Mouse (Mus musculus) gastrocnemius, adult 8-10 months (tissue): ENCODE measurements around the gene Adamtsl5. TPM values are rescaled to one million over a fixed set of nuclear protein-coding genes. Genes with fewer than 3 reads are reported as not detected.

Experiments
- DNase-seq, 2 experiments: peaks; one replicate each; pipeline ENCODE4 v3.0.0; 2022; ENCODE audit warnings: low spot score in 2 of 2
- microRNA-seq: library from miRNA; unstranded; fragments of <30 nt; microRNA quantifications from one replicate; pipeline ENCODE4 v1.2.0, GENCODE M21; 2022
- total RNA-seq, 4 experiments: library from RNA; stranded (reverse); gene quantifications; 2 replicates each; pipeline ENCODE4 v1.2.4; 2022

The Adamtsl5 gene
- total RNA-seq, 4 experiments from 2014 or later, result 22.6 to 30.4 (median 26.9) TPM

DNA sequence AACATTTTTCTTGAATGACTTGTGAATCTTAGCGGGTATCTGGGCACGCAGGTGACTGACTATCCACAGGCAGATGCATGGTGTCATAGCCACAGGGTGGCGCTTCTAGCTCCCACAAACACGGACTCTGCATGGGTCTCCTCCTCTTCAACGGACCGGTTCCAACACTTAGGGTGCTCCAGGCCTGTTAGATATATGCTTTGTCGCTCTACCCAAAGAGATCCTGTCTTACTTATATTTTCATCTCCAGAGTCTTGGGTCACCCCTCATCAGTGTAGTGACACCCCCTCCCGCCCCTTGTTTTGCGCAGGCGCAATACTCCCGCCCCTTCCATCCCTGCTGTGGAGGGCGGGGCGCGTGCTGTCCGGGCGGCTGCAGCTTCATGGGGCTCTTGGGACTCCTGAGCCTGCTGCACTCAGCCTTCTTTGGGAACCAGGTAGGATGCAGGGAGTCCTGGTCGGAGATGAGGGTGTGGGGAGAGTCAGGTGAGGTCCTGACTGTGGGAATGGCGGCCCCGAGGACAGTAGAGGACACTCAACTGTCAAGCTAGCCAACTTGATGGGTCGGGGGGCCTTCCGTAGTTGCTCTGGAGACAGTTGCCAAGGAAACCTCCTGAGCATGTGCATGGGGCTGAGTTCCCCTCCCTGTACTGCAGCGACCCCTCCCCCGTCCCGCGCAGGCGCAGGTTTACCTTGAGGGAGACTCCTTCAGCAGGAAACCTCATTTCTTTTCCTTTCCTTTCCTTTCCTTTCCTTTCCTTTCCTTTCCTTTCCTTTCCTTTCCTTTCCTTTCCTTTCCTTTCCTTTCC, 52.4 kb downstream of the Adamtsl5 start, which contains the start of gene Apc2:
Apc2 (plus strand) TSS at position 360 of the 808 bp plus-strand sequence.
- peak; percentile 53 to 69 for DNase-seq

- DNase-seq, result no peak
Observed at GRCm38 (mm10) chr10:80294788-80295303, 53.4 kb downstream of the Adamtsl5 start.

GRCm38 (mm10) chr10:80294311-80294710, 53.9 kb downstream of the Adamtsl5 start:
- no peak for DNase-seq

DNA sequence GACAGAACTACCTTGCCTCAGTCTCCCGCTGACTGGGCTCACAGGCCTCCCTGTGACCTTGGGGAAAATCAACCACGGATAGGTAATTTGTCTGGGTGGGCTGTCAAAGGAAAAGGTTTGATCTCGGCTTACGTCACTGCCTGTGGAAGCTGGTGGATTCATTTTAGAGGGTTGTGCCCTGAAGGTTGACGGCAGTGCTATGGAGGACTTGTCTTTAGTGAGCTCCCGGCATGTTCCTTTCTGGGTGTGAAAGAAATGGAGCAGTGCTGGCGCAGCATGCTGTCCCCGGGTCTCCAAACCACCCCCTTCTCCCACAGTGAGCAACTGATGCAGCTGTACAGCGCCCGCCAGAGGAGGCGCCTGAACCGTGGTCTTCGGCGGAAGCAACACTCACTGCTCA, 54.9 kb downstream of the Adamtsl5 start:
- DNase-seq, result no peak

- peak; percentile 82 to 91 for DNase-seq
Observed at GRCm38 (mm10) chr10:80292251-80293146, 55.7 kb downstream of the Adamtsl5 start, which contains the start of gene Rps15. Gene Rps15 (plus strand): TSS chr10:80292453.

Small RNAs within 50 kb of the gene (microRNA-seq; reads per million reads assigned to microRNA genes)
- gene Gm22721, result not detected

Other genes with a start within 250 kb of the Adamtsl5 start
- gene Sbno2, start 242.8 kb downstream of the Adamtsl5 start, total RNA-seq, result 1 to 10 TPM; 4.8 to 5.7 (median 5.3) TPM
- 100 to 1,000 TPM; 157 to 173 (median 162) TPM for gene Stk11, start 232.6 kb downstream of the Adamtsl5 start, total RNA-seq
- 100 to 1,000 TPM; 525 to 571 (median 544) TPM for gene Atp5d, start 209.8 kb downstream of the Adamtsl5 start, total RNA-seq
- 1 to 10 TPM; 1.9 to 4.0 (median 2.9) TPM for gene Cbarp, start 207.6 kb downstream of the Adamtsl5 start, total RNA-seq
- 10 to 100 TPM; 20.8 to 36.0 (median 29.5) TPM for gene Midn, start 200.1 kb downstream of the Adamtsl5 start, total RNA-seq
- 10 to 100 TPM; 23.4 to 49.1 (median 31.4) TPM for gene Cirbp, start 182.4 kb downstream of the Adamtsl5 start, total RNA-seq
- gene 1600002K03Rik, start 175.5 kb downstream of the Adamtsl5 start, total RNA-seq, result 1 to 10 TPM; 4.3 to 7.8 (median 6.9) TPM
- gene Efna2, start 168.9 kb downstream of the Adamtsl5 start, total RNA-seq, result under 1 TPM; 0.19 to 0.48 (median 0.36) TPM
- gene Mum1, start 122.0 kb downstream of the Adamtsl5 start, total RNA-seq, result 10 to 100 TPM; 12.7 to 16.9 (median 15.2) TPM
- gene Ndufs7, start 99.3 kb downstream of the Adamtsl5 start, total RNA-seq, result 100 to 1,000 TPM; 576 to 623 (median 605) TPM
- 10 to 100 TPM; 19.5 to 33.6 (median 33.4) TPM for gene Gamt, start 87.4 kb downstream of the Adamtsl5 start, total RNA-seq
- 10 to 100 TPM; 31.8 to 38.5 (median 34.6) TPM for gene Dazap1, start 86.9 kb downstream of the Adamtsl5 start, total RNA-seq
- gene Rps15, start 56.0 kb downstream of the Adamtsl5 start, total RNA-seq, result 100 to 1,000 TPM; 626 to 776 (median 688) TPM
- gene Apc2, start 52.4 kb downstream of the Adamtsl5 start, total RNA-seq, result under 1 TPM; 0.24 to 0.54 (median 0.31) TPM
- 1 to 10 TPM; 5.4 to 8.9 (median 6.6) TPM for gene 2310011J03Rik, start 27.9 kb downstream of the Adamtsl5 start, total RNA-seq
- gene Pcsk4, start 18.9 kb downstream of the Adamtsl5 start, total RNA-seq, result 1 to 10 TPM in 1 of 4 experiments, under 1 TPM in 3; 0.67 to 1.1 (median 0.91) TPM
- gene Reep6, start 18.5 kb downstream of the Adamtsl5 start, total RNA-seq, result 1 to 10 TPM; 2.6 to 4.0 (median 3.2) TPM
- gene Plk5, start 8.0 kb upstream of the Adamtsl5 start, total RNA-seq, result under 1 TPM in 2 of 4 experiments, not detected in 2; 0.27 to 0.36 TPM
- gene Mex3d, start 39.2 kb upstream of the Adamtsl5 start, total RNA-seq, result 1 to 10 TPM; 4.2 to 6.3 (median 4.7) TPM
- 100 to 1,000 TPM; 120 to 138 (median 131) TPM for gene Mbd3, start 51.1 kb upstream of the Adamtsl5 start, total RNA-seq
- gene Uqcr11, start 58.4 kb upstream of the Adamtsl5 start, total RNA-seq, result 100 to 1,000 TPM; 691 to 868 (median 797) TPM
- 10 to 100 TPM in 3 of 4 experiments, 1 to 10 TPM in 1; 9.9 to 13.1 (median 10.8) TPM for gene Tcf3, start 85.2 kb upstream of the Adamtsl5 start, total RNA-seq
- not detected for gene Onecut3, start 146.4 kb upstream of the Adamtsl5 start, total RNA-seq
- gene Atp8b3, start 190.7 kb upstream of the Adamtsl5 start, total RNA-seq, result not detected
- gene Rexo1, start 213.1 kb upstream of the Adamtsl5 start, total RNA-seq, result 10 to 100 TPM in 2 of 4 experiments, 1 to 10 TPM in 2; 8.5 to 11.1 (median 10.1) TPM
- 1 to 10 TPM; 1.1 to 2.0 (median 1.3) TPM for gene Klf16, start 228.9 kb upstream of the Adamtsl5 start, total RNA-seq
- gene Abhd17a, start 241.9 kb upstream of the Adamtsl5 start, total RNA-seq, result 10 to 100 TPM; 70.5 to 80.7 (median 77.3) TPM